Comparison of ENCODE assay signal across 24 mouse cellular contexts in genomic region chr7:44225076-44225475, GRCm38 (mm10). TPM values are rescaled to one million over a fixed set of nuclear protein-coding genes. Genes with fewer than 3 reads are reported as not detected.
DNase-seq lines count a peak whose midpoint lies in the region; ATAC-seq lines count a peak whose summit lies in the region.
"Had no signal": no experiment of that assay in that cellular context is flagged by ENCODE, and none has a peak within 500 bp of the region (broad histone marks: within the 10 kb centered on the region; RNA-seq: fewer than 3 reads in every experiment).

Gene Klk1 (plus strand): TSS chr7:44225360.

- DNase-seq in kidney, adult 18-20 months = peak; percentile 59
- peak; percentile 83 for DNase-seq in ES-CJ7 (ENCODE audit: low read depth, low spot score)
- DNase-seq in kidney, adult 8-10 months = peak; percentile 44 to 67
- DNase-seq in kidney, postnatal 36 days = peak; percentile 43 to 58
- no peak for DNase-seq in urinary bladder, postnatal 10 days (ENCODE audit: low spot score)
- DNase-seq in urinary bladder, postnatal 25 days (ENCODE audit: low spot score) = no peak
- DNase-seq: cerebellum, postnatal 10 days; gastrocnemius, postnatal 36 days; layer of hippocampus, adult 9-11 months; left cerebral cortex, postnatal 4 days; liver had no signal

- no peak within 1 kb of the TSS for H3K27ac ChIP-seq in kidney, embryonic 15.5 days
- H3K27ac ChIP-seq in forebrain, embryonic 16.5 days (ENCODE audit: low read length) = no peak within 1 kb of the TSS
- H3K27ac ChIP-seq: embryonic facial prominence, embryonic 12.5 days; forebrain, embryonic 13.5 days; heart, embryonic 10.5 days; hindbrain, embryonic 12.5 days; left cerebral cortex, adult 2 months; midbrain, embryonic 13.5 days; neural tube, embryonic 13.5 days had no signal

- no peak for ATAC-seq in kidney, embryonic 15.5 days (replicated peaks; ENCODE audit: low FRiP score)
- no peak for ATAC-seq in forebrain, embryonic 16.5 days
- ATAC-seq: CD4-positive, CD25-positive, alpha-beta regulatory T cell, adult 4 months; forebrain, embryonic 13.5 days; lung, postnatal 0 days; midbrain, embryonic 13.5 days had no signal

- H3K4me2 ChIP-seq in kidney, embryonic 15.5 days = no peak within 1 kb of the TSS
- no peak within 1 kb of the TSS for H3K4me2 ChIP-seq in forebrain, embryonic 16.5 days (ENCODE audit: low read length)
- H3K4me2 ChIP-seq: embryonic facial prominence, embryonic 12.5 days; forebrain, embryonic 13.5 days; hindbrain, embryonic 12.5 days; midbrain, embryonic 13.5 days; neural tube, embryonic 13.5 days had no signal

- WGBS in kidney, embryonic 15.5 days = 29% methylated on average over 1 of the region's 1 CpGs
- 56% methylated on average over 1 of the region's 1 CpGs for WGBS in forebrain, embryonic 16.5 days

- no peak within 1 kb of the TSS for H3K4me3 ChIP-seq in kidney, embryonic 15.5 days (replicated peaks)
- no peak within 1 kb of the TSS for H3K4me3 ChIP-seq in forebrain, embryonic 16.5 days (replicated peaks; ENCODE audit: low read length)
- H3K4me3 ChIP-seq: embryonic facial prominence, embryonic 12.5 days; erythroblast, embryonic 14.5 days; forebrain, embryonic 13.5 days; heart, embryonic 10.5 days; hindbrain, embryonic 12.5 days; left cerebral cortex, adult 2 months; midbrain, embryonic 13.5 days; neural tube, embryonic 13.5 days had no signal

- no peaks in the 10 kb centered on the region for H3K36me3 ChIP-seq in kidney, embryonic 15.5 days
- H3K36me3 ChIP-seq in forebrain, embryonic 16.5 days (ENCODE audit: control insufficient read depth, insufficient read depth) = no peaks in the 10 kb centered on the region
- H3K36me3 ChIP-seq: embryonic facial prominence, embryonic 12.5 days; heart, embryonic 10.5 days; hindbrain, embryonic 12.5 days; midbrain, embryonic 13.5 days; neural tube, embryonic 13.5 days had no signal

- H3K9me3 ChIP-seq in kidney, embryonic 15.5 days (replicated peaks) = no peaks in the 10 kb centered on the region
- H3K9me3 ChIP-seq in forebrain, embryonic 16.5 days (ENCODE audit: control insufficient read depth, low read length) = no peaks in the 10 kb centered on the region
- H3K9me3 ChIP-seq: embryonic facial prominence, embryonic 12.5 days; forebrain, embryonic 13.5 days; heart, embryonic 10.5 days; hindbrain, embryonic 12.5 days; midbrain, embryonic 13.5 days; neural tube, embryonic 13.5 days had no signal

- H3K9ac ChIP-seq in kidney, embryonic 15.5 days = no peak within 1 kb of the TSS
- no peak within 1 kb of the TSS for H3K9ac ChIP-seq in forebrain, embryonic 16.5 days (replicated peaks; ENCODE audit: low read depth, low read length)
- H3K9ac ChIP-seq: embryonic facial prominence, embryonic 12.5 days; forebrain, embryonic 13.5 days; hindbrain, embryonic 12.5 days; midbrain, embryonic 13.5 days; neural tube, embryonic 13.5 days had no signal

- no peaks in the 10 kb centered on the region for H3K4me1 ChIP-seq in kidney, embryonic 15.5 days
- no peaks in the 10 kb centered on the region for H3K4me1 ChIP-seq in forebrain, embryonic 16.5 days (replicated peaks; ENCODE audit: control insufficient read depth, insufficient read depth, low read length)
- H3K4me1 ChIP-seq: embryonic facial prominence, embryonic 12.5 days; forebrain, embryonic 13.5 days; hindbrain, embryonic 12.5 days; midbrain, embryonic 13.5 days; neural tube, embryonic 13.5 days had no signal

- H3K27me3 ChIP-seq in kidney, embryonic 15.5 days = no peaks in the 10 kb centered on the region
- H3K27me3 ChIP-seq in forebrain, embryonic 16.5 days (replicated peaks; ENCODE audit: control insufficient read depth, insufficient read depth, low read length) = no peaks in the 10 kb centered on the region
- H3K27me3 ChIP-seq: embryonic facial prominence, embryonic 12.5 days; forebrain, embryonic 13.5 days; hindbrain, embryonic 12.5 days; midbrain, embryonic 13.5 days; neural tube, embryonic 13.5 days had no signal

RNA-seq across cellular contexts. Expression of gene Klk1, which starts in this region (rescaled TPM):
- polyA plus RNA-seq in kidney, embryonic 15.5 days (2015; fragmentation: Nextera tagmentation; extraction: Ambion mirVana) = 4.1 and 6.6 TPM in 2 replicates
- not detected in 2 replicates for polyA plus RNA-seq in forebrain, embryonic 16.5 days (2015; fragmentation: Nextera tagmentation; extraction: Ambion mirVana)
- polyA plus RNA-seq: embryonic facial prominence, embryonic 12.5 days; erythroblast, embryonic 14.5 days; forebrain, embryonic 13.5 days; heart, postnatal 0 days; hindbrain, embryonic 12.5 days; lung, postnatal 0 days; midbrain, embryonic 13.5 days; neural tube, embryonic 13.5 days had no signal

Comparison
In these comparisons a context has a peak if more than half of its experiments do, and no peak if none do; other contexts are left out.
1. DNase-seq: peak in kidney, adult 18-20 months (single experiment), ES-CJ7 (single experiment), kidney, adult 8-10 months (2 of 2) and kidney, postnatal 36 days (2 of 2); none in urinary bladder, postnatal 10 days (single experiment) and urinary bladder, postnatal 25 days (single experiment).